Mouse (Mus musculus) bone marrow macrophage, adult 2 months (primary cell): ENCODE measurements around the gene Wdr82.

Experiments used
- CTCF ChIP-seq: IDR thresholded peaks from 2 replicates; pipeline ENCODE4 v1.5.1; 2012; ENCODE audit warnings: low read depth, mild to moderate bottlenecking, low read length, moderate library complexity
- POLR2A ChIP-seq: IDR thresholded peaks from 2 replicates; pipeline ENCODE4 v1.6.1; 2012; ENCODE audit warnings: mild to moderate bottlenecking, low read depth, low read length, borderline replicate concordance

GRCm38 (mm10) chr9:106167703-106168102, 3.0 kb upstream of the Wdr82 start:
- no peak for TF ChIP-seq CTCF
- TF ChIP-seq POLR2A = no peak
